Mouse (Mus musculus) lung, embryonic 14.5 days (tissue): ENCODE data around the gene Ap5z1. TPM values are rescaled to one million over a fixed set of nuclear protein-coding genes. Genes with fewer than 3 reads are reported as not detected.

ENCODE experiments used
- ATAC-seq: fragments of 200-750 bp; cut with Nextera tagmentation; 2 replicates; pipeline ENCODE4 v1.8.0; 2017; ENCODE audit warnings: mild to moderate bottlenecking, moderate TSS enrichment, moderate library complexity; ENCODE audit not compliant: insufficient read depth
- DNase-seq: peaks from one replicate; pipeline ENCODE4 v3.0.0-alpha.2; 2015
- H3K27ac ChIP-seq: fragments of 300-500 bp; sonication (generic); 2 replicates; pipeline ENCODE4 v1.5.1; 2014; ENCODE audit warnings: low read depth, mild to moderate bottlenecking, moderate library complexity
- H3K27me3 ChIP-seq: fragments of 300-500 bp; sonication (generic); 2 replicates; pipeline ENCODE4 v1.6.1; 2014; ENCODE audit warnings: low read length, control low read depth; ENCODE audit not compliant: insufficient read depth
- H3K36me3 ChIP-seq: fragments of 300-500 bp; sonication (generic); 2 replicates; pipeline ENCODE4 v1.6.1; 2014; ENCODE audit warnings: control low read depth; ENCODE audit not compliant: insufficient read depth
- H3K4me1 ChIP-seq: fragments of 300-500 bp; sonication (generic); 2 replicates; pipeline ENCODE4 v1.6.1; 2014; ENCODE audit warnings: antibody characterized with exemption, control low read depth; ENCODE audit not compliant: insufficient read depth
- H3K4me2 ChIP-seq: fragments of 300-500 bp; sonication (generic); 2 replicates; pipeline ENCODE4 v1.6.1; 2014; ENCODE audit warnings: mild to moderate bottlenecking
- H3K4me3 ChIP-seq: fragments of 300-500 bp; sonication (generic); 2 replicates; pipeline ENCODE4 v1.5.1; 2014; ENCODE audit warnings: low read depth, low read length
- H3K9ac ChIP-seq: fragments of 300-500 bp; sonication (generic); 2 replicates; pipeline ENCODE4 v1.6.1; 2014
- H3K9me3 ChIP-seq: fragments of 300-500 bp; sonication (generic); 2 replicates; pipeline ENCODE4 v1.6.1; 2016; ENCODE audit warnings: low read depth, low read length, control low read depth
- CTCF ChIP-seq: IDR thresholded peaks from 2 replicates; pipeline ENCODE4 v1.5.1; 2016; ENCODE audit warnings: antibody characterized with exemption, low read depth
- WGBS: fragments of 180-500 bp; shearing (Covaris S2); extraction: QIAGEN DNeasy Blood & Tissue Kit; methylation state at CpG from one replicate; pipeline ENCODE4 v1.1.7; 2014; 5-methylcytosine and 5-hydroxymethylcytosine counted together
- polyA plus RNA-seq: library from polyadenylated mRNA; unstranded; fragments of >200 nt; fragmentation: Nextera tagmentation; extraction: Ambion mirVana; gene quantifications from 2 replicates; pipeline ENCODE4 v1.2.1, GENCODE M21; 2014

Ap5z1 gene
- 8.9 and 9.9 TPM in 2 replicates for polyA plus RNA-seq

DNA sequence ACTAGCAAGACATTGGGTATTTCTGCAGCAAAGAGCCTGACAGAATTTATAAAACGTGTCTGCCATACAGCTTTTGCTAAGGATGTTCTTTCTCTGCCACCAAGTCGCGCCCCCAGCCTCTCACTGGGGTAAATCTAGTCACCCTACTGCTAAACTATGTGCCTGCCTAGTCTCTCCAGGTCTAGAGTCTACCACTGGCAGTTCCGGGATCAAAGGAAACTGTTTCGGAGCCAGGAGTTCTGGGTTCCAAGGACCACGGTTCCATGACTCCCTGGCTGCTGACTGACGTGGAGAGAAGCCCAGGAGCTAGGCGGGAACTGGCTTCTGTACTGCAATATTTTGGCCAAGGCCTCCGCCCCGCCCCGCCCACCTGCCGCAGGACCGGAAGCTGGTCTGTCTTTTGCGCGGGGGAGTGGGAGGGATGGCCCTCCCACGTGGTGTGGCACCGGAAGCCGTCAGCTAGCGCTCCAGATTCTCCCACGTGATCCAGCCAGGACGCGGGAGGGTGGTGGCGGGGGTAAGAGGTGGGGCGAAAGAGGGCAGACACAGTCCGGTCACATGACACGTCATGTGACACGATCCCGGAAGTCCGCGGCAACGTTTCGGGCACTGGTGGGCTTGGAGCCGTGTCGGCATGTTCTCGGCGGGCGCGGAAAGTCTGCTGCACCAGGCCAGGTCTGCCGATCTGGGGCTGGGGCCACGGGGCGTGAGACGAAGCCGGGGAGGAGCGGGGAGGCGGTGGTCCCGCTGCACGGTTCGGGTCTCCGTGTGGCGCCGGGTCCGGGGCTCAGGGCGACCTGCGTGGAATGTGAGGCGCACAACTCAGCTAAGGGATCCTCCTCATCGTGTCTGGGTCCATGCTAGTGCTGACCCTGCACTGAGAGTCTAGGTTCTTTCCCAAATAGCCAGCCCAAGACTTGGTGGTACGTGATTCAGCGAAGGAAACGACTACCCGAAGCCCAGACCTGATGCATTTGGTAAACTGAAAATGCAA is at the start of gene Ap5z1:
Gene Ap5z1, plus strand, starts transcription at position 484 of the 994 bp plus-strand sequence.
- no peak for TF ChIP-seq CTCF
- peak within 1 kb of the TSS; percentile 74 for H3K27ac ChIP-seq
- DNase-seq (peak; percentile 97), ATAC-seq (peak; percentile 85)
- H3K36me3 ChIP-seq: peaks cover 21% of the 10 kb centered on the region
- H3K27me3 ChIP-seq: no peaks in the 10 kb centered on the region
- H3K4me2 ChIP-seq: peak within 1 kb of the TSS; percentile 86
- WGBS: 1% methylated on average over 60 of the region's 60 CpGs
- peak within 1 kb of the TSS; percentile 78 for H3K4me3 ChIP-seq
- H3K9me3 ChIP-seq: no peaks in the 10 kb centered on the region
- H3K4me1 ChIP-seq: no peaks in the 10 kb centered on the region
- H3K9ac ChIP-seq: peak within 1 kb of the TSS; percentile 67

DNA sequence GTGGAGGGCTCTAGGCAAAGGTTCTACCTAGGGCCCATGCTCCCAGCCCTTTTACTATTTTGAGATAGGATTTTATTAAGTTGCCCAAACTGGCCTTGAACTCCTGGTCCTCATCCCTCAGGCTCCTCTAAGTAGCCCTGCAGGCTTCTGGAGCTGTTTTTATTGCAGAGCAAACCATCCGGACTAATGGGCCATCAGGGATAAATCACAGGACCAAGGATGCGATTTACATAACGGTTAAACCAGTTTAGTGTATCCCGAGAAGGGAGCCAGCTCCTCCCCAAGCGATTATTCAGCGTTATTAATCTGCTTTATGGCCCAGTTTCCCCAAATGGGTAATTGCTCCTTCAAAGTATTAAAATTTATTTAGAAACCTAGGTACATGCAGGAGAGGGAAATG is 48.3 kb upstream of the Ap5z1 start:
- Histone ChIP-seq H3K4me2 (no peak overlapping the region), H3K9me3 (no peaks in the 10 kb centered on the region), H3K27me3 (no peaks in the 10 kb centered on the region), H3K27ac (peak overlapping the region; percentile 51; the same call in 1 of the 2 replicates), H3K4me3 (no peak overlapping the region), H3K36me3 (peaks cover 19% of the 10 kb centered on the region), H3K9ac (no peak overlapping the region), H3K4me1 (peaks cover 17% of the 10 kb centered on the region)
- TF ChIP-seq CTCF: no peak
- WGBS: 68% methylated on average over 6 of the region's 6 CpGs
- no peak for DNase-seq
- no peak for ATAC-seq

GRCm38 (mm10) chr5:142416070-142416775 is 47.5 kb upstream of the Ap5z1 start:
- Histone ChIP-seq H3K36me3 (peaks cover 25% of the 10 kb centered on the region), H3K4me3 (no peak overlapping the region), H3K9ac (no peak overlapping the region), H3K27me3 (no peaks in the 10 kb centered on the region), H3K9me3 (no peaks in the 10 kb centered on the region), H3K27ac (peak overlapping the region; percentile 51), H3K4me2 (no peak overlapping the region), H3K4me1 (peaks cover 17% of the 10 kb centered on the region)
- no peak for TF ChIP-seq CTCF
- WGBS: 12% methylated on average over 14 of the region's 14 CpGs
- ATAC-seq (peak; percentile 73), DNase-seq (peak; percentile 61)

GRCm38 (mm10) chr5:142417104-142417503 is 46.6 kb upstream of the Ap5z1 start:
- Histone ChIP-seq H3K27ac (peak overlapping the region; percentile 51; the same call in 1 of the 2 replicates), H3K4me1 (peaks cover 17% of the 10 kb centered on the region), H3K9me3 (no peaks in the 10 kb centered on the region), H3K4me2 (no peak overlapping the region), H3K4me3 (no peak overlapping the region), H3K36me3 (peaks cover 25% of the 10 kb centered on the region), H3K27me3 (no peaks in the 10 kb centered on the region), H3K9ac (no peak overlapping the region)
- DNase-seq: no peak
- 72% methylated on average over 3 of the region's 3 CpGs for WGBS
- TF ChIP-seq CTCF: no peak
- no peak for ATAC-seq

GRCm38 (mm10) chr5:142417876-142418275 is 45.9 kb upstream of the Ap5z1 start:
- peaks cover 17% of the 10 kb centered on the region for H3K4me1 ChIP-seq

DNA sequence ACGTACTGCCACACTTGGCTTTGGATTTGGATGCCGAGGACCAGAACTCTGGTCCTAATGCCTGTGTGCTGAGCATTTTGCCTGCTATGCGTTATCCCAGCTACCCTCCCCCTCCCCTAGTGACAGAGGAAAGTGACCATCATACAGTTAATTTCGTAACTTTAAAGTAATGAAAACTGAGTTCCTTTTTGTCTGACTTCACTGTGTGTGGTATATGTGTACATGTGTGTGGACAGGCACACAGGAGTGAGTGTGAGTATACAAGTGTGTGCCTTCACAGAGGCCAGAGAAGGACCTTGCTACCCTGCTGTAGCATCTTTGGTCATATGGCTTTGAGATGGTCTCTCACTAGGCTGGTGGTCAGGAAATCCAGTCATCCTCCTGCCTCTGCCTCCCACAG is 45.3 kb upstream of the Ap5z1 start:
- H3K27me3 ChIP-seq: no peaks in the 10 kb centered on the region
- DNase-seq: no peak
- no peak overlapping the region for H3K9ac ChIP-seq
- ATAC-seq: no peak
- H3K4me3 ChIP-seq: no peak overlapping the region
- WGBS: 85% methylated on average over 4 of the region's 4 CpGs
- H3K4me2 ChIP-seq: no peak overlapping the region
- peaks cover 17% of the 10 kb centered on the region for H3K4me1 ChIP-seq
- no peaks in the 10 kb centered on the region for H3K9me3 ChIP-seq
- H3K27ac ChIP-seq: no peak overlapping the region
- no peak for TF ChIP-seq CTCF
- H3K36me3 ChIP-seq: peaks cover 25% of the 10 kb centered on the region

More at GRCm38 (mm10) chr5:142417876-142418275, 45.9 kb upstream of the Ap5z1 start:
- DNase-seq: no peak
- Histone ChIP-seq H3K36me3 (peaks cover 25% of the 10 kb centered on the region), H3K27ac (no peak overlapping the region), H3K4me2 (no peak overlapping the region), H3K4me3 (no peak overlapping the region), H3K9ac (no peak overlapping the region), H3K27me3 (no peaks in the 10 kb centered on the region), H3K9me3 (no peaks in the 10 kb centered on the region)
- WGBS: 57% methylated on average over 9 of the region's 9 CpGs
- TF ChIP-seq CTCF: no peak
- no peak for ATAC-seq

GRCm38 (mm10) chr5:142420317-142420716 is 43.4 kb upstream of the Ap5z1 start:
- H3K27ac ChIP-seq: no peak overlapping the region
- no peak for TF ChIP-seq CTCF
- H3K4me3 ChIP-seq: no peak overlapping the region
- H3K27me3 ChIP-seq: no peaks in the 10 kb centered on the region
- no peak for DNase-seq
- peaks cover 21% of the 10 kb centered on the region for H3K36me3 ChIP-seq
- H3K9me3 ChIP-seq: no peaks in the 10 kb centered on the region
- H3K9ac ChIP-seq: no peak overlapping the region
- H3K4me1 ChIP-seq: peaks cover 29% of the 10 kb centered on the region
- no peak overlapping the region for H3K4me2 ChIP-seq
- 75% methylated on average over 4 of the region's 4 CpGs for WGBS
- no peak for ATAC-seq
